Comparison of ENCODE assay signal across 8 mouse cellular contexts in genomic region chr9:86695199-86695817, GRCm38 (mm10). TPM values are rescaled to one million over a fixed set of nuclear protein-coding genes. Genes with fewer than 3 reads are reported as not detected.
DNase-seq lines count a peak whose midpoint lies in the region; ATAC-seq and TF ChIP-seq lines count a peak whose summit lies in the region.

No protein-coding gene starts in this region.

- no peaks in the 10 kb centered on the region for H3K27me3 ChIP-seq in intestine, postnatal 0 days (replicated peaks; ENCODE audit: control insufficient read depth, insufficient read depth, low read length)
- peaks cover 5% of the 10 kb centered on the region for H3K27me3 ChIP-seq in liver, embryonic 12.5 days (replicated peaks)
- no peaks in the 10 kb centered on the region for H3K27me3 ChIP-seq in midbrain, embryonic 16.5 days (ENCODE audit: control insufficient read depth, insufficient read depth, low read depth, low read length)

- H3K4me2 ChIP-seq in intestine, postnatal 0 days (replicated peaks; ENCODE audit: low read depth) = peak overlapping the region; percentile 97
- peak overlapping the region; percentile 99 for H3K4me2 ChIP-seq in liver, embryonic 12.5 days
- peak overlapping the region; percentile 80 for H3K4me2 ChIP-seq in midbrain, embryonic 16.5 days (ENCODE audit: low read length)

- H3K9me3 ChIP-seq in intestine, postnatal 0 days (ENCODE audit: control insufficient read depth) = no peaks in the 10 kb centered on the region
- no peaks in the 10 kb centered on the region for H3K9me3 ChIP-seq in liver, embryonic 12.5 days (replicated peaks)
- H3K9me3 ChIP-seq in midbrain, embryonic 16.5 days (replicated peaks; ENCODE audit: control insufficient read depth, low read length, poor library complexity, severe bottlenecking) = no peaks in the 10 kb centered on the region

- DNase-seq in urinary bladder, adult 18-20 months (ENCODE audit: low spot score in 2 of 2) = peak; percentile 13 to 59
- no peak for DNase-seq in urinary bladder, adult 2 months (ENCODE audit: low spot score)
- DNase-seq in B cell, adult 2 months = no peak

- TF ChIP-seq CTCF in intestine, postnatal 0 days (IDR thresholded peaks at IDR 0.05; ENCODE audit: low read depth) = no peak

- H3K36me3 ChIP-seq in intestine, postnatal 0 days (ENCODE audit: control insufficient read depth, insufficient read depth) = no peaks in the 10 kb centered on the region
- no peaks in the 10 kb centered on the region for H3K36me3 ChIP-seq in liver, embryonic 12.5 days
- no peaks in the 10 kb centered on the region for H3K36me3 ChIP-seq in midbrain, embryonic 16.5 days (ENCODE audit: control insufficient read depth, insufficient read depth, low read length)

- peak; percentile 19; the same call in 1 of the 2 replicates for ATAC-seq in common myeloid progenitor, adult 5-6 weeks (replicated peaks; ENCODE audit: low read depth, poor library complexity, severe bottlenecking)
- peak; percentile 30; the same call in 1 of the 2 replicates for ATAC-seq in granulocyte monocyte progenitor cell, adult 5-6 weeks (replicated peaks; ENCODE audit: poor library complexity, severe bottlenecking)
- ATAC-seq in intestine, postnatal 0 days = peak; percentile 43; the same call in 1 of the 2 replicates
- peak; percentile 49 for ATAC-seq in liver, embryonic 12.5 days
- peak; percentile 74 for ATAC-seq in midbrain, embryonic 16.5 days

- H3K4me3 ChIP-seq in intestine, postnatal 0 days (ENCODE audit: low read depth, low read length) = peak overlapping the region; percentile 66
- H3K4me3 ChIP-seq in liver, embryonic 12.5 days = peak overlapping the region; percentile 75
- peak overlapping the region; percentile 83 for H3K4me3 ChIP-seq in midbrain, embryonic 16.5 days (ENCODE audit: low read depth, low read length)

- H3K4me1 ChIP-seq in intestine, postnatal 0 days (replicated peaks; ENCODE audit: control insufficient read depth, insufficient read depth, low read length) = no peaks in the 10 kb centered on the region
- peaks cover 8% of the 10 kb centered on the region for H3K4me1 ChIP-seq in liver, embryonic 12.5 days
- peaks cover 3% of the 10 kb centered on the region; the same call in 1 of the 2 replicates for H3K4me1 ChIP-seq in midbrain, embryonic 16.5 days (ENCODE audit: control insufficient read depth, insufficient read depth, low read length)

- peak overlapping the region; percentile 73 for H3K27ac ChIP-seq in intestine, postnatal 0 days (ENCODE audit: low read depth, low read length)
- no peak overlapping the region for H3K27ac ChIP-seq in liver, embryonic 12.5 days
- peak overlapping the region; percentile 75 for H3K27ac ChIP-seq in midbrain, embryonic 16.5 days (ENCODE audit: low read length)

- WGBS in intestine, postnatal 0 days = 2% methylated on average over 52 of the region's 56 CpGs
- WGBS in liver, embryonic 12.5 days (ENCODE audit: insufficient replicate concordance) = 3% methylated on average over 51 of the region's 56 CpGs
- under 1% methylated on average over 55 of the region's 56 CpGs for WGBS in midbrain, embryonic 16.5 days

- peak overlapping the region; percentile 70 for H3K9ac ChIP-seq in intestine, postnatal 0 days (ENCODE audit: low read depth, low read length)
- peak overlapping the region; percentile 73 for H3K9ac ChIP-seq in liver, embryonic 12.5 days
- H3K9ac ChIP-seq in midbrain, embryonic 16.5 days (ENCODE audit: low read depth, low read length) = peak overlapping the region; percentile 94

RNA-seq across cellular contexts. Expression of gene Me1, which starts 0.4 kb away (rescaled TPM):
- polyA plus RNA-seq in urinary bladder, adult 2 months (2012; rRNA removed) = 120 and 127 TPM in 2 replicates
- 0.14 TPM in 1 of 2 replicates, not detected in the other for total RNA-seq in common myeloid progenitor, adult 5-6 weeks (2017)
- total RNA-seq in granulocyte monocyte progenitor cell, adult 5-6 weeks (2014; fragmentation: Nextera tagmentation) = not detected in 2 replicates
- not detected in 2 replicates for total RNA-seq in granulocyte monocyte progenitor cell, adult 5-6 weeks (2017)
- 51.6 and 55.2 TPM in 2 replicates for polyA plus RNA-seq in intestine, postnatal 0 days (2015; fragmentation: Nextera tagmentation; extraction: Ambion mirVana)
- 4.5 and 5.2 TPM in 2 replicates for polyA plus RNA-seq in liver, embryonic 12.5 days (2016; fragmentation: Nextera tagmentation; extraction: Ambion mirVana)
- polyA plus RNA-seq in midbrain, embryonic 16.5 days (2015; fragmentation: Nextera tagmentation; extraction: Ambion mirVana) = 44.8 and 51.5 TPM in 2 replicates

RNA-seq across cellular contexts. Expression of gene Prss35, which starts 48.1 kb away (rescaled TPM):
- polyA plus RNA-seq in urinary bladder, adult 2 months (2012; rRNA removed) = 17.0 and 19.4 TPM in 2 replicates
- total RNA-seq in common myeloid progenitor, adult 5-6 weeks (2017) = not detected in 2 replicates
- not detected in 2 replicates for total RNA-seq in granulocyte monocyte progenitor cell, adult 5-6 weeks (2014; fragmentation: Nextera tagmentation)
- total RNA-seq in granulocyte monocyte progenitor cell, adult 5-6 weeks (2017) = not detected in 2 replicates
- polyA plus RNA-seq in intestine, postnatal 0 days (2015; fragmentation: Nextera tagmentation; extraction: Ambion mirVana) = 4.8 TPM in 2 replicates
- 0.58 and 1.3 TPM in 2 replicates for polyA plus RNA-seq in liver, embryonic 12.5 days (2016; fragmentation: Nextera tagmentation; extraction: Ambion mirVana)
- 4.2 and 5.3 TPM in 2 replicates for polyA plus RNA-seq in midbrain, embryonic 16.5 days (2015; fragmentation: Nextera tagmentation; extraction: Ambion mirVana)

Comparison
In these comparisons a context has a peak if more than half of its experiments do, and no peak if none do; other contexts are left out.
1. DNase-seq: peak in urinary bladder, adult 18-20 months (2 of 2); none in urinary bladder, adult 2 months (single experiment) and B cell, adult 2 months (0 of 2).
2. ATAC-seq: peak in every context shown above with its lines; median percentile 74 in midbrain, embryonic 16.5 days; 49 in liver, embryonic 12.5 days; 43 in intestine, postnatal 0 days; 30 in granulocyte monocyte progenitor cell, adult 5-6 weeks; 19 in common myeloid progenitor, adult 5-6 weeks.
3. Peak in every context shown above with its lines, with median percentiles within 50 percentile points of each other: H3K4me2 ChIP-seq, H3K4me3 ChIP-seq and H3K9ac ChIP-seq.